Mouse (Mus musculus) splenic B cell, adult 2 months (primary cell): ENCODE data around the gene Med9.

Experiments
- DNase-seq: peaks from one replicate; pipeline ENCODE4 v3.0.0-alpha.2; 2011; ENCODE audit warnings: low read depth, low spot score
- H3K27me3 ChIP-seq: 2 replicates; pipeline ENCODE4 v1.6.1; 2012; ENCODE audit warnings: mild to moderate bottlenecking, low read length, moderate library complexity, mixed read lengths; ENCODE audit not compliant: control insufficient read depth, poor library complexity, insufficient read depth, severe bottlenecking
- H3K36me3 ChIP-seq: 2 replicates; pipeline ENCODE4 v1.6.1; 2012; ENCODE audit warnings: mild to moderate bottlenecking, low read length, moderate library complexity, mixed read lengths; ENCODE audit not compliant: control insufficient read depth, poor library complexity, insufficient read depth, severe bottlenecking

Gene Med9

GRCm38 (mm10) chr11:59963364-59964162, 15.6 kb downstream of the Med9 start:
- H3K27me3 ChIP-seq, result no peaks in the 10 kb centered on the region
- peak; percentile 39 for DNase-seq
- H3K36me3 ChIP-seq, result no peaks in the 10 kb centered on the region

GRCm38 (mm10) chr11:59964163-59964758, 16.3 kb downstream of the Med9 start:
- Histone ChIP-seq H3K36me3 (no peaks in the 10 kb centered on the region), H3K27me3 (no peaks in the 10 kb centered on the region)
- no peak for DNase-seq

GRCm38 (mm10) chr11:59964818-59965217, 16.8 kb downstream of the Med9 start, which contains the start of gene Rasd1:
Rasd1 (minus strand) TSS chr11:59964944.
- DNase-seq, result peak; percentile 87
- Histone ChIP-seq H3K36me3 (no peaks in the 10 kb centered on the region), H3K27me3 (no peaks in the 10 kb centered on the region)

- no peaks in the 10 kb centered on the region for H3K27me3 ChIP-seq
- H3K36me3 ChIP-seq, result no peaks in the 10 kb centered on the region
- DNase-seq, result peak; percentile 77
Measured at GRCm38 (mm10) chr11:59965227-59966101, 17.5 kb downstream of the Med9 start.

GRCm38 (mm10) chr11:59966102-59966483, 18.1 kb downstream of the Med9 start:
- H3K36me3 ChIP-seq, result no peaks in the 10 kb centered on the region
- no peaks in the 10 kb centered on the region for H3K27me3 ChIP-seq
- no peak for DNase-seq

- H3K36me3 ChIP-seq, result no peaks in the 10 kb centered on the region
- no peaks in the 10 kb centered on the region for H3K27me3 ChIP-seq
- DNase-seq, result no peak
Measured at GRCm38 (mm10) chr11:59967765-59968164, 19.8 kb downstream of the Med9 start.

GRCm38 (mm10) chr11:59970780-59971179, 22.8 kb downstream of the Med9 start:
- Histone ChIP-seq H3K27me3 (no peaks in the 10 kb centered on the region), H3K36me3 (no peaks in the 10 kb centered on the region)
- no peak for DNase-seq

- no peak for DNase-seq
- H3K36me3 ChIP-seq, result no peaks in the 10 kb centered on the region
- no peaks in the 10 kb centered on the region for H3K27me3 ChIP-seq
Measured at GRCm38 (mm10) chr11:59971691-59972090, 23.7 kb downstream of the Med9 start.

- Histone ChIP-seq H3K27me3 (no peaks in the 10 kb centered on the region), H3K36me3 (no peaks in the 10 kb centered on the region)
- DNase-seq, result no peak
Measured at GRCm38 (mm10) chr11:59973389-59973788, 25.4 kb downstream of the Med9 start.

- Histone ChIP-seq H3K36me3 (no peaks in the 10 kb centered on the region), H3K27me3 (no peaks in the 10 kb centered on the region)
- DNase-seq, result no peak
Measured at GRCm38 (mm10) chr11:59975241-59975640, 27.2 kb downstream of the Med9 start.

GRCm38 (mm10) chr11:59977831-59978230, 29.8 kb downstream of the Med9 start:
- Histone ChIP-seq H3K36me3 (no peaks in the 10 kb centered on the region), H3K27me3 (no peaks in the 10 kb centered on the region)
- DNase-seq, result no peak

- no peaks in the 10 kb centered on the region for H3K36me3 ChIP-seq
- DNase-seq, result no peak
Measured at GRCm38 (mm10) chr11:59989406-59989805, 41.4 kb downstream of the Med9 start.

GRCm38 (mm10) chr11:59991365-59991764, 43.4 kb downstream of the Med9 start:
- no peaks in the 10 kb centered on the region for H3K36me3 ChIP-seq
- DNase-seq, result no peak
- H3K27me3 ChIP-seq, result no peaks in the 10 kb centered on the region

More at GRCm38 (mm10) chr11:59989406-59989805, 41.4 kb downstream of the Med9 start:
- H3K27me3 ChIP-seq, result no peaks in the 10 kb centered on the region

- no peak for DNase-seq
- Histone ChIP-seq H3K27me3 (no peaks in the 10 kb centered on the region), H3K36me3 (no peaks in the 10 kb centered on the region)
Measured at GRCm38 (mm10) chr11:59994318-59994717, 46.3 kb downstream of the Med9 start.
